Mouse (Mus musculus): ENCODE data around the gene Plin3. TPM values are rescaled to one million over a fixed set of nuclear protein-coding genes. Genes with fewer than 3 reads are reported as not detected.

The Plin3 gene
- total and polyA plus RNA-seq, 2 experiments from 2014 or later = 13.9 to 16.0 TPM

DNA sequence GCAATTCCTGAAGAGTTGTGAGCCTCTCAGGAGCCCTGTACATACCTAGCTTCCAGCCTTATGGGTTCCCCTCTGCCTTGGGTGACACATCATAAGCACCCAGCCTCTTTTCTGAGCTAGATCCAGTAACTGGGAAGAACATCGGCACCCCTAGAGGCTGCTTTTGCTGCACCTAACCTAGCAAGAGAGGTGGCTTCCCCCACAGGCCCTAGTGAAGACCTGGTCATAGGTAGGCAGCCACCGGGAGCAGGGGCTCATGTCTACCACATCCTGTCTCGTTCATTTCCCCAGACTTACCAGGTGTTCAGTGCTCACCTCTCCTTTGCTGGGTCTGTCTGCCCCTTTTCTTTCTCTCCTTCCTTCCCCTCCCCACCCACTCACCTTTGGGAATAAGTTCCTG is 37.7 kb upstream of the Plin3 start:
- H3K27me3 ChIP-seq (ENCODE audit: insufficient read depth, low read length) = no peaks in the 10 kb centered on the region
- no peak for DNase-seq (ENCODE audit: low spot score)
- H3K27ac ChIP-seq = no peak overlapping the region
- no peaks in the 10 kb centered on the region for H3K9me3 ChIP-seq (ENCODE audit: low read length)
- no peak overlapping the region for H3K4me2 ChIP-seq (ENCODE audit: low read depth, low read length)
- ATAC-seq = no peak
- H3K36me3 ChIP-seq (ENCODE audit: insufficient read depth, low read length) = no peaks in the 10 kb centered on the region
- 73% methylated on average over 3 of the region's 3 CpGs for WGBS
- TF ChIP-seq CTCF (IDR thresholded peaks at IDR 0.05; ENCODE audit: low read depth) = peak; percentile 26; the same call in 1 of the 2 replicates
- H3K4me1 ChIP-seq (ENCODE audit: insufficient read depth, low read length) = peaks cover 22% of the 10 kb centered on the region
- no peak overlapping the region for H3K4me3 ChIP-seq (ENCODE audit: low read length)
- H3K9ac ChIP-seq (replicated peaks; ENCODE audit: low read length) = no peak overlapping the region

- no peaks in the 10 kb centered on the region for H3K9me3 ChIP-seq (ENCODE audit: low read length)
- no peaks in the 10 kb centered on the region for H3K27me3 ChIP-seq (ENCODE audit: insufficient read depth, low read length)
- no peaks in the 10 kb centered on the region for H3K36me3 ChIP-seq (ENCODE audit: insufficient read depth, low read length)
- no peak for ATAC-seq
- no peak overlapping the region for H3K27ac ChIP-seq
- H3K4me2 ChIP-seq (ENCODE audit: low read depth, low read length) = no peak overlapping the region
- DNase-seq (ENCODE audit: low spot score) = no peak
- no peak overlapping the region for H3K4me3 ChIP-seq (ENCODE audit: low read length)
- peaks cover 22% of the 10 kb centered on the region for H3K4me1 ChIP-seq (ENCODE audit: insufficient read depth, low read length)
- no peak for TF ChIP-seq CTCF (IDR thresholded peaks at IDR 0.05; ENCODE audit: low read depth)
- H3K9ac ChIP-seq (replicated peaks; ENCODE audit: low read length) = no peak overlapping the region
These were observed 36.6 kb upstream of the Plin3 start for GRCm38 (mm10) chr17:56329267-56329666.

- Histone ChIP-seq H3K4me2 (ENCODE audit: low read depth, low read length) (peak overlapping the region; percentile 84), H3K27ac (peak overlapping the region; percentile 98), H3K9ac (replicated peaks; ENCODE audit: low read length) (peak overlapping the region; percentile 95), H3K4me1 (ENCODE audit: insufficient read depth, low read length) (peaks cover 20% of the 10 kb centered on the region), H3K4me3 (ENCODE audit: low read length) (peak overlapping the region; percentile 90), H3K9me3 (ENCODE audit: low read length) (no peaks in the 10 kb centered on the region), H3K36me3 (ENCODE audit: insufficient read depth, low read length) (no peaks in the 10 kb centered on the region), H3K27me3 (ENCODE audit: insufficient read depth, low read length) (no peaks in the 10 kb centered on the region)
- peak; percentile 51 for DNase-seq (ENCODE audit: low spot score)
- TF ChIP-seq CTCF (IDR thresholded peaks at IDR 0.05; ENCODE audit: low read depth) = no peak
- 1% methylated on average over 67 of the region's 67 CpGs for WGBS
- peak; percentile 49 for ATAC-seq
These were observed 33.8 kb upstream of the Plin3 start for GRCm38 (mm10) chr17:56326153-56327147.

DNA sequence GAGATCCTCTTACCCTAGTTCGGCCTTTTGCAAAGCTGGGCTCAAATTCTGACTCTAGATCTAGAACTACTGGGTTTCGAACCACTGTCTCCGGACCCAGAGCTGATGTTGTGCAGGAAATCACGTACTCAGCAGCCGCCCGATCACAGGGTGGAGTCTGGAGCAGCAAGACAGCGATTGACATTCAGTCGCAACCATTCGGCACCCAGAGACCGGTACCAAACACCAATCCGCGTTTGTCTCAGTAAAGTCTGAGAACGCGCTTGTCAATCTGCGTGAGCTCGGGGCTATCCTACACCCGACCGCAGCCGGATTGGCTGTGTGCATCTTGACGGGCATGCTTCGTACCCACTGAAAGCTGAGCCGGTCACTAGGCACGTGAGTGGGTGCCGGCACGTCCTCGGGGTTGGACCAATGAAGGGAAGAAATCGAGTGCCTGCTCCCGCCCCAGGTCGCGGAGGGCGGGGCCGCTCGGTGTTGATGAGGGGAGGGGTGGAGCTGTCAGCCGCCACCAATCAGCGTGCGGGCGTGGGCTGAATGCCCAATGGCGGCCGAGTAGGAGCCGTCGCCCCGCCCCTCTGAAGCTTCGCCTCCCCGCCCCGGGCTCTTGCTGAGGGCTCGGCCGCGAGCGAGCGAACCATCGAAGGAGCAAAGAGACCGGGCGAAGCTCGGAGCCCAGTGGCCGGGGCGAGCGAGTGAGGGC is 32.9 kb upstream of the Plin3 start, which contains the start of gene Kdm4b:
Gene Kdm4b (plus strand): TSS at position 613 of the 703 bp plus-strand sequence.
- peak; percentile 100 for DNase-seq (ENCODE audit: low spot score)
- ATAC-seq = peak; percentile 99
- Histone ChIP-seq H3K4me3 (ENCODE audit: low read length) (peak within 1 kb of the TSS; percentile 90), H3K4me1 (ENCODE audit: insufficient read depth, low read length) (peaks cover 14% of the 10 kb centered on the region), H3K27ac (peak within 1 kb of the TSS; percentile 98), H3K9ac (replicated peaks; ENCODE audit: low read length) (peak within 1 kb of the TSS; percentile 95), H3K9me3 (ENCODE audit: low read length) (no peaks in the 10 kb centered on the region), H3K4me2 (ENCODE audit: low read depth, low read length) (peak within 1 kb of the TSS; percentile 84), H3K27me3 (ENCODE audit: insufficient read depth, low read length) (no peaks in the 10 kb centered on the region), H3K36me3 (ENCODE audit: insufficient read depth, low read length) (no peaks in the 10 kb centered on the region)
- under 1% methylated on average over 57 of the region's 57 CpGs for WGBS
- no peak for TF ChIP-seq CTCF (IDR thresholded peaks at IDR 0.05; ENCODE audit: low read depth)

GRCm38 (mm10) chr17:56324419-56324818 is 31.7 kb upstream of the Plin3 start:
- no peak for ATAC-seq
- H3K4me3 ChIP-seq (ENCODE audit: low read length) = no peak overlapping the region
- H3K27me3 ChIP-seq (ENCODE audit: insufficient read depth, low read length) = no peaks in the 10 kb centered on the region
- no peak for DNase-seq (ENCODE audit: low spot score)
- WGBS = 66% methylated on average over 3 of the region's 3 CpGs
- no peaks in the 10 kb centered on the region for H3K9me3 ChIP-seq (ENCODE audit: low read length)
- peaks cover 14% of the 10 kb centered on the region for H3K4me1 ChIP-seq (ENCODE audit: insufficient read depth, low read length)
- no peak overlapping the region for H3K9ac ChIP-seq (replicated peaks; ENCODE audit: low read length)
- no peak overlapping the region for H3K27ac ChIP-seq
- no peaks in the 10 kb centered on the region for H3K36me3 ChIP-seq (ENCODE audit: insufficient read depth, low read length)
- no peak for TF ChIP-seq CTCF (IDR thresholded peaks at IDR 0.05; ENCODE audit: low read depth)
- H3K4me2 ChIP-seq (ENCODE audit: low read depth, low read length) = no peak overlapping the region

DNA sequence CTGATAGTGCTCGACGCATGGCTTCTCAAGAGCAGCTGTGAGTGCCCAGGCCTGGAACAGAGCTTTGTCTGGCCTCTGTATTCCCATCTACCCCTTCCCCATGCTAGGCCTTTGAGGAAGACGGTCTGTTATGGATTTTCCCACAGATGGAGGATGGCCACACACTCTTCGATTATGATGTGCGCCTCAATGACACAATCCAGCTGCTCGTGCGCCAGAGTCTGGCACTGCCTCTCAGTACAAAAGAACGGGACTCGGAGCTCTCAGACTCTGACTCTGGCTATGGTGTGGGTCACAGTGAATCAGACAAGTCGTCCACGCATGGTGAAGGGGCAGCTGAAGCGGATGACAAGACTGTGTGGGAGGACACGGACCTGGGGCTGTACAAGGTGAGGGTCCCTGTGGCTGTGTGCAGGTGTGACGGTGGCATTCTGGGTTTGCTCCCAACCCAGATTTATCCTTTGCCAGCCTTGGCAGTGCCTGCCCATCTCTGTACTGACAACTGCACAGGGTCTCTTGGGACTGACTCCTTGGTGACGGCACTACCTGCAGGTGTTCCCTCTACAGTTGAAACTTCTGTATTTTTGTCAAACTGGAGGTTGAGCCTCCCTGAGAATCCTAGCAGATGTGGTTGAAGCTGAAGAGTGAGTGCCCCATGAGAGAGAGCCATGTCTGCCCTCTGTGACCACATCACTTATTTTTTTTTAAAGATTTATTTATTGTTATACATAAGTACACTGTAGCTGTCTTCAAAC is 16.7 kb upstream of the Plin3 start:
- no peak for TF ChIP-seq CTCF (IDR thresholded peaks at IDR 0.05; ENCODE audit: low read depth)
- Histone ChIP-seq H3K4me3 (ENCODE audit: low read length) (no peak overlapping the region), H3K27ac (no peak overlapping the region), H3K9ac (replicated peaks; ENCODE audit: low read length) (no peak overlapping the region), H3K4me1 (ENCODE audit: insufficient read depth, low read length) (no peaks in the 10 kb centered on the region; the same call in 1 of the 2 replicates), H3K4me2 (ENCODE audit: low read depth, low read length) (no peak overlapping the region), H3K27me3 (ENCODE audit: insufficient read depth, low read length) (no peaks in the 10 kb centered on the region), H3K36me3 (ENCODE audit: insufficient read depth, low read length) (no peaks in the 10 kb centered on the region), H3K9me3 (ENCODE audit: low read length) (no peaks in the 10 kb centered on the region)
- 87% methylated on average over 15 of the region's 15 CpGs for WGBS
- DNase-seq (ENCODE audit: low spot score) (no peak), ATAC-seq (no peak)
